Mouse (Mus musculus): ENCODE measurements around the gene Pgam5. TPM values are rescaled to one million over a fixed set of nuclear protein-coding genes. Genes with fewer than 3 reads are reported as not detected.

Gene Pgam5
- total and polyA plus RNA-seq, 3 experiments, result 62.8 to 128 (median 64.8) TPM

- dilution Hi-C loops (cut with MboI; ENCODE audit: extremely low pct_ligation_motif_present, extremely low pct_unique_long_range_greater_than_20kb, low sequenced_read_pairs), result no loop called here
- Histone ChIP-seq H3K36me3 (replicated peaks in 1 of 2; ENCODE audit: control insufficient read depth in 1 of 2, insufficient read depth in 1 of 2, low read length in 1 of 2) (peaks cover 14 to 26% of the 10 kb centered on the region in 2 experiments), H3K4me3 (replicated peaks in 1 of 3; ENCODE audit: low read depth in 2 of 3, low read length in 2 of 3, poor library complexity in 1 of 3) (peak within 1 kb of the TSS; percentile 73 to 95 (median 74)), H3K79me2 (replicated peaks; ENCODE audit: control insufficient read depth, extremely low read depth, insufficient read depth, poor library complexity, severe bottlenecking) (peaks cover 11% of the 10 kb centered on the region), H3K27ac (ENCODE audit: insufficient read depth, low read depth) (peak within 1 kb of the TSS; percentile 62), H3K9me3 (replicated peaks; ENCODE audit: low read length) (no peaks in the 10 kb centered on the region), H3K4me1 (ENCODE audit: control insufficient read depth in 1 of 2, insufficient read depth in 2 of 2) (peaks cover 8 to 33% of the 10 kb centered on the region in 2 experiments), H3K4me2 (ENCODE audit: insufficient read depth, low read depth, poor library complexity, severe bottlenecking) (peak within 1 kb of the TSS; percentile 99), H3K27me3 (replicated peaks) (peaks cover 10% of the 10 kb centered on the region), H3K9ac (ENCODE audit: insufficient read depth, low read depth) (peak within 1 kb of the TSS; percentile 94)
- in situ Hi-C loops (cut with MboI; ENCODE audit: low pct_ligation_motif_present, low pct_unique_long_range_greater_than_20kb, low sequenced_read_pairs), result no loop called here
- DNase-seq (ENCODE audit: extremely low read depth), result peak; percentile 92
- TF ChIP-seq NRF1 (IDR thresholded peaks at IDR 0.05; ENCODE audit: low read depth, low read length) (no peak), CHD1 (IDR thresholded peaks at IDR 0.05; ENCODE audit: low read depth, low read length) (peak; percentile 79; the same call in 1 of the 2 replicates), CHD2 (IDR thresholded peaks at IDR 0.05; ENCODE audit: low read length) (peak; percentile 97), USF1 (IDR thresholded peaks at IDR 0.05; ENCODE audit: low read depth, low read length) (no peak), MAX (IDR thresholded peaks at IDR 0.05; ENCODE audit: low read length) (peak; percentile 86), E2F4 (IDR thresholded peaks at IDR 0.05; ENCODE audit: insufficient replicate concordance, low read depth, low read length) (peak; percentile 73; the same call in 1 of the 2 replicates), EP300 (IDR thresholded peaks at IDR 0.05; ENCODE audit: low read length) (no peak), USF2 (conservative IDR thresholded peaks at IDR 0.05; ENCODE audit: low read depth, low read length) (no peak), TCF12 (IDR thresholded peaks at IDR 0.05; ENCODE audit: low read depth, low read length) (peak; percentile 66), KAT2A (IDR thresholded peaks at IDR 0.05; ENCODE audit: insufficient replicate concordance, low read length) (0 out of 2 replicates have a peak, but pooled peaks have one; percentile 61), SIN3A (IDR thresholded peaks at IDR 0.05; ENCODE audit: low read length) (peak; percentile 96), SMC3 (IDR thresholded peaks at IDR 0.05; ENCODE audit: low read depth, low read length) (no peak), ZNF384 (IDR thresholded peaks at IDR 0.05; ENCODE audit: low read depth, low read length) (no peak), RAD21 (IDR thresholded peaks at IDR 0.05; ENCODE audit: low read depth, low read length) (no peak), JUND (conservative IDR thresholded peaks at IDR 0.05; ENCODE audit: low read depth, low read length) (no peak), TBP (conservative IDR thresholded peaks at IDR 0.05; ENCODE audit: low read depth, low read length) (no peak), MXI1 (IDR thresholded peaks at IDR 0.05; ENCODE audit: low read depth, low read length) (peak; percentile 90; the same call in 1 of the 2 replicates), GABPA (IDR thresholded peaks at IDR 0.05; ENCODE audit: insufficient replicate concordance, low read depth, low read length) (no peak), POLR2A (IDR thresholded peaks at IDR 0.05; ENCODE audit: low read depth, low read length) (peak; percentile 94), ZKSCAN1 (IDR thresholded peaks at IDR 0.05; ENCODE audit: borderline replicate concordance, low read depth, low read length) (no peak), NELFE (IDR thresholded peaks at IDR 0.05; ENCODE audit: low read depth, low read length) (peak; percentile 86), ZMIZ1 (IDR thresholded peaks at IDR 0.05; ENCODE audit: low read depth, low read length) (peak; percentile 86), POLR2AphosphoS2 (IDR thresholded peaks at IDR 0.05; ENCODE audit: low read depth, low read length) (0 out of 2 replicates have a peak, but pooled peaks have one; percentile 57), IRF4 (IDR thresholded peaks at IDR 0.05; ENCODE audit: low read depth, low read length) (no peak), PAX5 (IDR thresholded peaks at IDR 0.05; ENCODE audit: low read length) (no peak), JUN (IDR thresholded peaks at IDR 0.05; ENCODE audit: insufficient read depth, low read depth, low read length) (no peak), BHLHE40 (IDR thresholded peaks at IDR 0.05; ENCODE audit: low read depth, low read length) (no peak), HCFC1 (IDR thresholded peaks at IDR 0.05; ENCODE audit: low read depth, low read length) (peak; percentile 61), CTCF (conservative IDR thresholded peaks at IDR 0.05 in 1 of 2, IDR thresholded peaks at IDR 0.05 in 1 of 2; ENCODE audit: low read depth in 2 of 2, low read length in 2 of 2) (no peak), MAFK (IDR thresholded peaks at IDR 0.05; ENCODE audit: insufficient replicate concordance, low read length) (no peak), ETS1 (conservative IDR thresholded peaks at IDR 0.05; ENCODE audit: low read depth, low read length) (no peak), MEF2A (IDR thresholded peaks at IDR 0.05; ENCODE audit: borderline replicate concordance, low read depth, low read length) (no peak), ELF1 (IDR thresholded peaks at IDR 0.05; ENCODE audit: low read depth, low read length) (no peak), UBTF (IDR thresholded peaks at IDR 0.05; ENCODE audit: low read depth, low read length) (peak; percentile 67), RCOR1 (conservative IDR thresholded peaks at IDR 0.05; ENCODE audit: low read depth, low read length) (no peak), MAZ (IDR thresholded peaks at IDR 0.05; ENCODE audit: low read depth, low read length) (no peak), MYC (IDR thresholded peaks at IDR 0.05; ENCODE audit: low read depth, low read length) (peak; percentile 51; the same call in 1 of the 2 replicates), ZC3H11A (IDR thresholded peaks at IDR 0.05; ENCODE audit: low read depth, low read length) (no peak)
Measured at GRCm38 (mm10) chr5:110285770-110286445, 16.2 kb upstream of the Pgam5 start, which contains the start of the genes Pxmp2 and Pole. TSS of gene Pxmp2 (minus strand) at chr5:110286186. TSS of gene Pole (plus strand) at chr5:110286306.
